Mouse (Mus musculus) myocyte (in vitro differentiated cells): ENCODE measurements at regions not wholly inside any gene's neighbourhood (a gene's known extent, or its start where the extent isn't known, plus 50 kb on each side); places are given as distances from the start of the nearest gene placed in this dataset.

Experiments
- H3K27me3 ChIP-seq: one replicate; pipeline ENCODE4 v1.6.1; 2011; ENCODE audit not compliant: control insufficient read depth, insufficient read depth, insufficient read length
- H3K36me3 ChIP-seq: one replicate; pipeline ENCODE4 v1.6.1; 2011; ENCODE audit not compliant: control insufficient read depth, insufficient read depth
- H3K4me2 ChIP-seq: one replicate; pipeline ENCODE4 v1.6.1; 2011; ENCODE audit warnings: low read depth, control low read depth
- H3K4me3 ChIP-seq: one replicate; pipeline ENCODE4 v1.5.1; 2011; ENCODE audit warnings: mild to moderate bottlenecking, control low read depth, moderate library complexity
- H3K79me2 ChIP-seq: one replicate; pipeline ENCODE4 v1.6.1; 2011; ENCODE audit not compliant: control insufficient read depth, insufficient read depth
- H3ac ChIP-seq: one replicate; pipeline ENCODE4 v1.6.1; 2011; ENCODE audit not compliant: control insufficient read depth, insufficient read length
- CEBPB ChIP-seq: IDR thresholded peaks from 2 replicates; pipeline ENCODE4 v1.6.1; 2011; ENCODE audit warnings: mild to moderate bottlenecking, moderate library complexity; ENCODE audit not compliant: poor library complexity, insufficient read depth, severe bottlenecking
- E2F4 ChIP-seq: IDR thresholded peaks from one replicate; pipeline ENCODE4 v1.6.1; 2011; ENCODE audit warnings: mild to moderate bottlenecking, control low read depth, moderate library complexity; ENCODE audit not compliant: insufficient read depth
- MAX ChIP-seq: IDR thresholded peaks from one replicate; pipeline ENCODE4 v1.6.1; 2011; ENCODE audit warnings: low read depth, mild to moderate bottlenecking, control low read depth
- MYOD1 ChIP-seq, 3 experiments: IDR thresholded peaks; one replicate each; pipeline ENCODE4 v1.6.1; 2011; ENCODE audit warnings: control low read depth in 2 of 3, low read depth in 2 of 3, mild to moderate bottlenecking in 2 of 3, moderate library complexity in 1 of 3; ENCODE audit not compliant: insufficient read length in 2 of 3, control insufficient read depth in 1 of 3
- MYOG ChIP-seq, 3 experiments: IDR thresholded peaks; one replicate each; pipeline ENCODE4 v1.6.1; 2011; ENCODE audit warnings: control low read depth in 2 of 3, low read depth in 2 of 3, mild to moderate bottlenecking in 2 of 3; ENCODE audit not compliant: insufficient read length in 2 of 3, control insufficient read depth in 1 of 3, insufficient read depth in 1 of 3
- POLR2A ChIP-seq: IDR thresholded peaks from one replicate; pipeline ENCODE4 v1.6.1; 2011; ENCODE audit warnings: low read depth, mild to moderate bottlenecking, control low read depth, moderate library complexity; ENCODE audit not compliant: insufficient read length
- POLR2AphosphoS2 ChIP-seq: IDR thresholded peaks from one replicate; pipeline ENCODE4 v1.6.1; 2011; ENCODE audit warnings: low read depth, control low read depth; ENCODE audit not compliant: insufficient read length
- REST ChIP-seq: IDR thresholded peaks from one replicate; pipeline ENCODE4 v1.6.1; 2011; ENCODE audit warnings: mild to moderate bottlenecking, control low read depth, moderate library complexity; ENCODE audit not compliant: insufficient read depth, insufficient read length
- SRF ChIP-seq: IDR thresholded peaks from one replicate; pipeline ENCODE4 v1.6.1; 2011; ENCODE audit warnings: low read depth; ENCODE audit not compliant: control insufficient read depth, insufficient read length
- TCF12 ChIP-seq: IDR thresholded peaks from one replicate; pipeline ENCODE4 v1.6.1; 2011; ENCODE audit warnings: mild to moderate bottlenecking, control low read depth; ENCODE audit not compliant: poor library complexity, insufficient read depth, severe bottlenecking
- TCF3 ChIP-seq: IDR thresholded peaks from one replicate; pipeline ENCODE4 v1.6.1; 2011; ENCODE audit warnings: low read depth, control low read depth; ENCODE audit not compliant: insufficient read length
- USF1 ChIP-seq: IDR thresholded peaks from one replicate; pipeline ENCODE4 v1.6.1; 2011; ENCODE audit warnings: low read depth, mild to moderate bottlenecking, control low read depth, moderate library complexity

DNA sequence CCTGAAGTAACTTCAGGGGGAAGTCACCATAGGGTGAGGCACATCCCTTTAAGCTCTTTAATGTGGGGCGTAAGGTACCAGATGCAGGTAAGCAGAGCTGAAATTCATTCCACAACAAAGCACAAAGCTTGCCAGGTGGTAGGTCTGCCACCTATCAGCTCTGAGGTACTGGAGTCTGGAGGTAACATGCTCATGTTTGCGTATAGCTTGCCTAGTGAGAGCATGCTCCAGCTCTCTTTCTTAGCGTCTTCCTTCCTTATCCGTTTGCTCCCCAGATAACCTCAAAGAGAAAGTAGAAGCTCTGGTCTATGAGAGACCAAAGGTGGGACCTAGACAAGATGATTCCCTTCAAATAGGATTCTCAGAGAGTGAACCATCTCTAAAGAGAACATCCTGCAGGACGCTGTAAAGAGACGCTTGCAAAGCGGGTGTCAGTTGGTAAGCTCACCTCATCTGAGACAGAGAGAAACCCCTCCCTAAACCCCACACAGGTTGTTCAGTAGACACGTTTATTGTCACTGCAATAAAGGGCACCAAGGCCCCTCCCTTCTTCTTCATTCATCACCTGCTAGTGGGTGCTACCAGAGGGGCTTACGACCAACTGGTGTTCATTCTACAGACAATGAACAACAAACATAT, 347.4 kb upstream of the 3110018I06Rik start:
- Histone ChIP-seq H3K4me2 (no peak overlapping the region), H3K4me3 (no peak overlapping the region), H3ac (no peak overlapping the region), H3K36me3 (no peaks in the 10 kb centered on the region), H3K79me2 (no peaks in the 10 kb centered on the region), H3K27me3 (no peaks in the 10 kb centered on the region)
- TF ChIP-seq REST, result no peak

DNA sequence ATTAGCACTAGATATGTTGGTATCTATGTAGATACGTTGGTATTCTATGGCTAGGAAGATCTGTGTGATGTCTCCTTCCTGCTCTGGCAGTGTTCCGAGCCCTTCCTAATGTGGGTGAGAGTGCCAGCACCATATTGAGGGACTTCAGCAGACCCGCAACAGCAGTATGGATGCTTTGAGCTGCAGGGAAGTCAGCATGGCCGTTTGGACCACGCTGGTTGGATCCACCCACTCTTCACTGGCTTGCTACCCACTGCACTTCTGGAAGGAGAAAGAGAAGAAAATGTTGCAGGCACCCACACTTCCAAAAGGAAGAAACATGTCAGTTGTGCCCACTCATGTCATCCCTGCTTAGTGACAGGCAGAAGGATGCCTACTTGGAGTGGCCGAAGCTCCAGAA, 346.2 kb upstream of the 3110018I06Rik start:
- H3K79me2 ChIP-seq, result no peaks in the 10 kb centered on the region
- H3K4me3 ChIP-seq, result no peak overlapping the region
- H3ac ChIP-seq, result no peak overlapping the region
- H3K36me3 ChIP-seq, result no peaks in the 10 kb centered on the region
- TF ChIP-seq E2F4 (no peak), POLR2AphosphoS2 (no peak), MYOG (IDR thresholded peaks at IDR 0.05; ENCODE audit: control insufficient read depth in 1 of 3, insufficient read depth in 1 of 3, insufficient read length in 2 of 3, low read depth in 2 of 3) (no peak), USF1 (no peak), TCF12 (no peak), MYOD1 (IDR thresholded peaks at IDR 0.05; ENCODE audit: control insufficient read depth in 1 of 3, insufficient read length in 2 of 3, low read depth in 2 of 3) (no peak), REST (no peak), CEBPB (no peak), MAX (no peak), POLR2A (no peak), TCF3 (no peak), SRF (no peak)
- no peak overlapping the region for H3K4me2 ChIP-seq
- no peaks in the 10 kb centered on the region for H3K27me3 ChIP-seq

GRCm38 (mm10) chr12:107146608-107147121, 341.8 kb upstream of the 3110018I06Rik start:
- H3ac ChIP-seq, result no peak overlapping the region
- no peaks in the 10 kb centered on the region for H3K79me2 ChIP-seq
- no peaks in the 10 kb centered on the region for H3K27me3 ChIP-seq
- TF ChIP-seq POLR2A (no peak), REST (no peak), USF1 (no peak), TCF12 (no peak), SRF (no peak), MYOD1 (IDR thresholded peaks at IDR 0.05; ENCODE audit: control insufficient read depth in 1 of 3, insufficient read length in 2 of 3, low read depth in 2 of 3) (no peak), POLR2AphosphoS2 (no peak), MYOG (IDR thresholded peaks at IDR 0.05; ENCODE audit: control insufficient read depth in 1 of 3, insufficient read depth in 1 of 3, insufficient read length in 2 of 3, low read depth in 2 of 3) (no peak), CEBPB (no peak), MAX (no peak), TCF3 (no peak), E2F4 (no peak)
- H3K4me2 ChIP-seq, result no peak overlapping the region
- H3K36me3 ChIP-seq, result no peaks in the 10 kb centered on the region
- H3K4me3 ChIP-seq, result no peak overlapping the region

GRCm38 (mm10) chr12:107148451-107148850, 340.0 kb upstream of the 3110018I06Rik start:
- H3ac ChIP-seq, result no peak overlapping the region
- no peaks in the 10 kb centered on the region for H3K79me2 ChIP-seq
- TF ChIP-seq CEBPB, result no peak
- TF ChIP-seq MAX, result no peak
- no peak for TF ChIP-seq TCF3
- no peak for TF ChIP-seq SRF
- TF ChIP-seq USF1, result no peak
- H3K36me3 ChIP-seq, result no peaks in the 10 kb centered on the region
- no peaks in the 10 kb centered on the region for H3K27me3 ChIP-seq
- H3K4me2 ChIP-seq, result no peak overlapping the region
- no peak overlapping the region for H3K4me3 ChIP-seq

- no peaks in the 10 kb centered on the region for H3K79me2 ChIP-seq
- no peak overlapping the region for H3K4me3 ChIP-seq
- H3K27me3 ChIP-seq, result no peaks in the 10 kb centered on the region
- no peak overlapping the region for H3K4me2 ChIP-seq
- H3ac ChIP-seq, result no peak overlapping the region
- no peaks in the 10 kb centered on the region for H3K36me3 ChIP-seq
- no peak for TF ChIP-seq CEBPB
- no peak for TF ChIP-seq USF1
- TF ChIP-seq MYOG (IDR thresholded peaks at IDR 0.05; ENCODE audit: control insufficient read depth in 1 of 3, insufficient read depth in 1 of 3, insufficient read length in 2 of 3, low read depth in 2 of 3), result no peak
- TF ChIP-seq E2F4, result no peak
- no peak for TF ChIP-seq MAX
- no peak for TF ChIP-seq POLR2AphosphoS2
- no peak for TF ChIP-seq TCF3
- TF ChIP-seq MYOD1 (IDR thresholded peaks at IDR 0.05; ENCODE audit: control insufficient read depth in 1 of 3, insufficient read length in 2 of 3, low read depth in 2 of 3), result no peak
- TF ChIP-seq REST, result no peak
- no peak for TF ChIP-seq TCF12
- TF ChIP-seq POLR2A, result no peak
- TF ChIP-seq SRF, result no peak
Observed at GRCm38 (mm10) chr12:107151089-107151488, 337.3 kb upstream of the 3110018I06Rik start.
